Mouse (Mus musculus): ENCODE results near the gene Ampd2. TPM values are rescaled to one million over a fixed set of nuclear protein-coding genes. Genes with fewer than 3 reads are reported as not detected.
A peak's percentile ranks its signal among the peaks of the same experiment; 100 is the strongest.

Gene Ampd2
- polyA plus RNA-seq, 1 experiment from 2014 or later, result 38.6 TPM

- H3K27ac ChIP-seq, result no peak overlapping the region
- ATAC-seq, result no peak
- H3K4me1 ChIP-seq, result peaks cover 12% of the 10 kb centered on the region; the same call in 1 of the 2 replicates
- H3K27me3 ChIP-seq, result no peaks in the 10 kb centered on the region
- H3K36me3 ChIP-seq (ENCODE audit: poor library complexity, severe bottlenecking), result no peaks in the 10 kb centered on the region
- 74% methylated on average over 1 of the region's 1 CpGs for WGBS
- H3K9ac ChIP-seq, result no peak overlapping the region
- H3K4me3 ChIP-seq, result no peak overlapping the region
- H3K4me2 ChIP-seq, result no peak overlapping the region
- H3K9me3 ChIP-seq (replicated peaks), result no peaks in the 10 kb centered on the region
Observed at GRCm38 (mm10) chr3:108094146-108094545, 7.7 kb upstream of the Ampd2 start.

- H3K27ac ChIP-seq, result no peak overlapping the region
- H3K9ac ChIP-seq, result no peak overlapping the region
- no peak overlapping the region for H3K4me3 ChIP-seq
- H3K27me3 ChIP-seq, result no peaks in the 10 kb centered on the region
- peaks cover 12% of the 10 kb centered on the region; the same call in 1 of the 2 replicates for H3K4me1 ChIP-seq
- no peak for ATAC-seq
- WGBS, result 49% methylated on average over 6 of the region's 6 CpGs
- no peaks in the 10 kb centered on the region for H3K9me3 ChIP-seq (replicated peaks)
- no peaks in the 10 kb centered on the region for H3K36me3 ChIP-seq (ENCODE audit: poor library complexity, severe bottlenecking)
- no peak overlapping the region for H3K4me2 ChIP-seq
Observed at GRCm38 (mm10) chr3:108093306-108093705, 6.9 kb upstream of the Ampd2 start.

GRCm38 (mm10) chr3:108092536-108093115 lies 6.2 kb upstream of the Ampd2 start, which contains the start of gene Gnat2:
Gene Gnat2, plus strand, starts transcription at chr3:108092789.
- no peak within 1 kb of the TSS for H3K27ac ChIP-seq
- no peaks in the 10 kb centered on the region for H3K27me3 ChIP-seq
- H3K4me3 ChIP-seq, result no peak within 1 kb of the TSS
- 52% methylated on average over 15 of the region's 15 CpGs for WGBS
- no peaks in the 10 kb centered on the region for H3K36me3 ChIP-seq (ENCODE audit: poor library complexity, severe bottlenecking)
- H3K4me2 ChIP-seq, result no peak within 1 kb of the TSS
- no peaks in the 10 kb centered on the region for H3K9me3 ChIP-seq (replicated peaks)
- no peak within 1 kb of the TSS for H3K9ac ChIP-seq
- no peak for ATAC-seq
- H3K4me1 ChIP-seq, result peaks cover 12% of the 10 kb centered on the region; the same call in 1 of the 2 replicates

GRCm38 (mm10) chr3:108092030-108092429 lies 5.6 kb upstream of the Ampd2 start:
- H3K27ac ChIP-seq, result no peak overlapping the region
- ATAC-seq, result no peak
- no peak overlapping the region for H3K4me2 ChIP-seq
- no peak overlapping the region for H3K9ac ChIP-seq
- WGBS, result 75% methylated on average over 6 of the region's 6 CpGs
- H3K4me1 ChIP-seq, result peaks cover 12% of the 10 kb centered on the region; the same call in 1 of the 2 replicates
- H3K9me3 ChIP-seq (replicated peaks), result no peaks in the 10 kb centered on the region
- no peaks in the 10 kb centered on the region for H3K36me3 ChIP-seq (ENCODE audit: poor library complexity, severe bottlenecking)
- no peak overlapping the region for H3K4me3 ChIP-seq
- H3K27me3 ChIP-seq, result no peaks in the 10 kb centered on the region

GRCm38 (mm10) chr3:108090561-108090960 lies 4.1 kb upstream of the Ampd2 start:
- H3K9me3 ChIP-seq (replicated peaks), result no peaks in the 10 kb centered on the region
- 81% methylated on average over 2 of the region's 2 CpGs for WGBS
- H3K36me3 ChIP-seq (ENCODE audit: poor library complexity, severe bottlenecking), result no peaks in the 10 kb centered on the region
- peaks cover 26% of the 10 kb centered on the region for H3K4me1 ChIP-seq
- no peak overlapping the region for H3K4me2 ChIP-seq
- no peak overlapping the region for H3K4me3 ChIP-seq
- H3K9ac ChIP-seq, result no peak overlapping the region
- H3K27me3 ChIP-seq, result no peaks in the 10 kb centered on the region
- no peak for ATAC-seq
- H3K27ac ChIP-seq, result no peak overlapping the region

- H3K36me3 ChIP-seq (ENCODE audit: poor library complexity, severe bottlenecking), result no peaks in the 10 kb centered on the region
- H3K27ac ChIP-seq, result no peak overlapping the region
- no peak overlapping the region for H3K9ac ChIP-seq
- H3K4me1 ChIP-seq, result peaks cover 31% of the 10 kb centered on the region
- WGBS, result 31% methylated on average over 2 of the region's 2 CpGs
- H3K9me3 ChIP-seq (replicated peaks), result no peaks in the 10 kb centered on the region
- no peaks in the 10 kb centered on the region for H3K27me3 ChIP-seq
- no peak for ATAC-seq
- H3K4me2 ChIP-seq, result no peak overlapping the region
- H3K4me3 ChIP-seq, result no peak overlapping the region
Observed at GRCm38 (mm10) chr3:108089916-108090315, 3.5 kb upstream of the Ampd2 start.

- no peak overlapping the region for H3K9ac ChIP-seq
- H3K27me3 ChIP-seq, result no peaks in the 10 kb centered on the region
- H3K27ac ChIP-seq, result no peak overlapping the region
- H3K4me3 ChIP-seq, result no peak overlapping the region
- peaks cover 37% of the 10 kb centered on the region for H3K4me1 ChIP-seq
- no peak overlapping the region for H3K4me2 ChIP-seq
- no peaks in the 10 kb centered on the region for H3K36me3 ChIP-seq (ENCODE audit: poor library complexity, severe bottlenecking)
- no peak for ATAC-seq
- 51% methylated on average over 5 of the region's 5 CpGs for WGBS
- H3K9me3 ChIP-seq (replicated peaks), result no peaks in the 10 kb centered on the region
Observed at GRCm38 (mm10) chr3:108088842-108089380, 2.5 kb upstream of the Ampd2 start.

GRCm38 (mm10) chr3:108087329-108087728 lies 878 bp upstream of the Ampd2 start:
- no peak for ATAC-seq
- WGBS, result 81% methylated on average over 3 of the region's 3 CpGs

GRCm38 (mm10) chr3:108085721-108086469 lies 556 bp downstream of the Ampd2 start:
- peak overlapping the region; percentile 95 for H3K4me2 ChIP-seq
- peak overlapping the region; percentile 74 for H3K27ac ChIP-seq
- under 1% methylated on average over 31 of the region's 31 CpGs for WGBS
- H3K4me1 ChIP-seq, result peaks cover 53% of the 10 kb centered on the region
- 0 out of 2 replicates have a peak, but pooled peaks cover 2% of the 10 kb centered on the region for H3K36me3 ChIP-seq (ENCODE audit: poor library complexity, severe bottlenecking)
- H3K9ac ChIP-seq, result peak overlapping the region; percentile 81
- peak overlapping the region; percentile 55 for H3K4me3 ChIP-seq
- no peaks in the 10 kb centered on the region for H3K9me3 ChIP-seq (replicated peaks)
- H3K27me3 ChIP-seq, result no peaks in the 10 kb centered on the region
- ATAC-seq, result peak; percentile 60

More at GRCm38 (mm10) chr3:108087329-108087728, 878 bp upstream of the Ampd2 start:
- Histone ChIP-seq H3K4me3 (no peak overlapping the region), H3K27me3 (no peaks in the 10 kb centered on the region), H3K27ac (no peak overlapping the region), H3K9ac (no peak overlapping the region), H3K4me1 (peaks cover 44% of the 10 kb centered on the region), H3K36me3 (ENCODE audit: poor library complexity, severe bottlenecking) (no peaks in the 10 kb centered on the region), H3K4me2 (no peak overlapping the region; the same call in 1 of the 2 replicates), H3K9me3 (replicated peaks) (no peaks in the 10 kb centered on the region)

GRCm38 (mm10) chr3:108085281-108085720 lies 1.1 kb downstream of the Ampd2 start:
- H3K9ac ChIP-seq, result peak overlapping the region; percentile 81
- H3K27ac ChIP-seq, result peak overlapping the region; percentile 74
- peak; percentile 93 for ATAC-seq
- H3K4me2 ChIP-seq, result peak overlapping the region; percentile 95
- under 1% methylated on average over 11 of the region's 14 CpGs for WGBS
- H3K36me3 ChIP-seq (ENCODE audit: poor library complexity, severe bottlenecking), result peaks cover 8% of the 10 kb centered on the region
- H3K9me3 ChIP-seq (replicated peaks), result no peaks in the 10 kb centered on the region
- H3K4me3 ChIP-seq, result peak overlapping the region; percentile 55
- H3K4me1 ChIP-seq, result peaks cover 53% of the 10 kb centered on the region
- H3K27me3 ChIP-seq, result no peaks in the 10 kb centered on the region

GRCm38 (mm10) chr3:108084767-108085270 lies 1.6 kb downstream of the Ampd2 start:
- no peak overlapping the region; the same call in 1 of the 2 replicates for H3K27ac ChIP-seq
- H3K4me3 ChIP-seq, result peak overlapping the region; percentile 55
- peak; percentile 48 for ATAC-seq
- no peaks in the 10 kb centered on the region for H3K27me3 ChIP-seq
- H3K36me3 ChIP-seq (ENCODE audit: poor library complexity, severe bottlenecking), result peaks cover 13% of the 10 kb centered on the region
- 12% methylated on average over 13 of the region's 13 CpGs for WGBS
- H3K4me2 ChIP-seq, result peak overlapping the region; percentile 95
- no peaks in the 10 kb centered on the region for H3K9me3 ChIP-seq (replicated peaks)
- H3K9ac ChIP-seq, result peak overlapping the region; percentile 81
- peaks cover 53% of the 10 kb centered on the region for H3K4me1 ChIP-seq

- Histone ChIP-seq H3K4me1 (peaks cover 53% of the 10 kb centered on the region), H3K4me2 (peak overlapping the region; percentile 95), H3K9ac (no peak overlapping the region), H3K4me3 (peak overlapping the region; percentile 55; the same call in 1 of the 2 replicates), H3K9me3 (replicated peaks) (no peaks in the 10 kb centered on the region), H3K36me3 (ENCODE audit: poor library complexity, severe bottlenecking) (peaks cover 22% of the 10 kb centered on the region), H3K27me3 (no peaks in the 10 kb centered on the region), H3K27ac (no peak overlapping the region)
- ATAC-seq, result no peak
- 78% methylated on average over 4 of the region's 4 CpGs for WGBS
Observed at GRCm38 (mm10) chr3:108083904-108084407, 2.5 kb downstream of the Ampd2 start.

All from forebrain, embryonic 13.5 days (tissue).